Mouse (Mus musculus) CH12.LX (cell line): Measurements from ENCODE around the gene Cd3e.

Experiments used
- CHD2 ChIP-seq: IDR thresholded peaks from 2 replicates; pipeline ENCODE4 v1.6.1; 2011; ENCODE audit warnings: low read length, improper control_type of control experiment
- CTCF ChIP-seq, 2 experiments: IDR thresholded peaks in 1 of 2; conservative IDR thresholded peaks in 1 of 2; 2 replicates each; pipeline ENCODE4 v1.5.1; 2011 to 2012; ENCODE audit warnings: low read depth in 2 of 2, low read length in 2 of 2, improper control_type of control experiment in 1 of 2, inconsistent platforms in 1 of 2, mild to moderate bottlenecking in 1 of 2, moderate library complexity in 1 of 2
- GABPA ChIP-seq: IDR thresholded peaks from 2 replicates; pipeline ENCODE4 v1.6.1; 2012; ENCODE audit warnings: low read depth, low read length, improper control_type of control experiment, inconsistent platforms; ENCODE audit not compliant: insufficient replicate concordance
- HCFC1 ChIP-seq: IDR thresholded peaks from 2 replicates; pipeline ENCODE4 v1.6.1; 2012; ENCODE audit warnings: low read depth, mild to moderate bottlenecking, inconsistent platforms, low read length, improper control_type of control experiment
- MEF2A ChIP-seq: IDR thresholded peaks from 2 replicates; pipeline ENCODE4 v1.6.1; 2014; ENCODE audit warnings: low read depth, mild to moderate bottlenecking, inconsistent platforms, low read length, improper control_type of control experiment, borderline replicate concordance
- MXI1 ChIP-seq: IDR thresholded peaks from 2 replicates; pipeline ENCODE4 v1.6.1; 2011; ENCODE audit warnings: mild to moderate bottlenecking, low read depth, low read length, improper control_type of control experiment
- POLR2A ChIP-seq: IDR thresholded peaks from 2 replicates; pipeline ENCODE4 v1.6.1; 2011; ENCODE audit warnings: low read depth, mild to moderate bottlenecking, improper control_type of control experiment, low read length
- SIN3A ChIP-seq: IDR thresholded peaks from 2 replicates; pipeline ENCODE4 v1.6.1; 2012; ENCODE audit warnings: low read length, improper control_type of control experiment, inconsistent platforms
- SMC3 ChIP-seq: IDR thresholded peaks from 2 replicates; pipeline ENCODE4 v1.6.1; 2011; ENCODE audit warnings: low read depth, low read length, improper control_type of control experiment
- TBP ChIP-seq: conservative IDR thresholded peaks from 2 replicates; pipeline ENCODE4 v1.6.1; 2011; ENCODE audit warnings: low read depth, low read length, improper control_type of control experiment
- ZNF384 ChIP-seq: IDR thresholded peaks from 2 replicates; pipeline ENCODE4 v1.6.1; 2012; ENCODE audit warnings: low read depth, low read length, improper control_type of control experiment, inconsistent platforms

DNA sequence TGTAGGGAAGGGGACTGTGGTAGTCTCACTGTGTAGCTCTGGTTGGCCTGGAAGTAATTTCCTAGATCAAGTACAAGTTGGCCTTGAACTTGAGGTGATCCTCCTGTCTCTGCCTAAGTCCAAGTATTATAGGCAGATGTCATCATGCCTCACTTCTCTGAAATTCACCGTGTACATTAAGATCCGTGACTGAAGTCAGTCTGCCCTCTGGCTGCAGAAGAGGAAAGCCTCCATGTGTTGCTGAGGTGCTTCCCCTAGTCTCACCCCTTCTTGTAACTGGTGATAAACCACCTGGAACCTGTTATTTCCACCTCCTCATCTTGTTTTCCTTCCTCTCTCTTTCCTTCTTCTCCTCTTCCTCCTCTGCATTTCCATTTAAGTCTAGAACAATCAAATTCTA lies 5.5 kb upstream of the Cd3e start:
- no peak for TF ChIP-seq SIN3A
- no peak for TF ChIP-seq MEF2A
- peak; percentile 69 for TF ChIP-seq SMC3
- no peak for TF ChIP-seq HCFC1
- TF ChIP-seq CTCF (conservative IDR thresholded peaks at IDR 0.05 in 1 of 2, IDR thresholded peaks at IDR 0.05 in 1 of 2; ENCODE audit: low read depth in 2 of 2, low read length in 2 of 2), result peak in 1 of 2 experiments; percentile 66; a peak in 2 of 4 replicates
- no peak for TF ChIP-seq TBP
- TF ChIP-seq MXI1, result no peak
- no peak for TF ChIP-seq ZNF384
- no peak for TF ChIP-seq GABPA
- no peak for TF ChIP-seq POLR2A
- TF ChIP-seq CHD2, result no peak
